Mouse (Mus musculus) olfactory bulb, adult 2 months (tissue): ENCODE measurements around the gene Defb28.

Experiments
- CTCF ChIP-seq: fragments of 200-500 bp; IDR thresholded peaks from 2 replicates; pipeline ENCODE4 v1.5.1; 2012; ENCODE audit warnings: low read depth, mild to moderate bottlenecking, low read length, moderate library complexity; ENCODE audit not compliant: insufficient read depth
- POLR2A ChIP-seq: fragments of 200-500 bp; IDR thresholded peaks from 2 replicates; pipeline ENCODE4 v1.6.1; 2012; ENCODE audit warnings: mild to moderate bottlenecking, low read depth, low read length, moderate library complexity; ENCODE audit not compliant: insufficient read depth

DNA sequence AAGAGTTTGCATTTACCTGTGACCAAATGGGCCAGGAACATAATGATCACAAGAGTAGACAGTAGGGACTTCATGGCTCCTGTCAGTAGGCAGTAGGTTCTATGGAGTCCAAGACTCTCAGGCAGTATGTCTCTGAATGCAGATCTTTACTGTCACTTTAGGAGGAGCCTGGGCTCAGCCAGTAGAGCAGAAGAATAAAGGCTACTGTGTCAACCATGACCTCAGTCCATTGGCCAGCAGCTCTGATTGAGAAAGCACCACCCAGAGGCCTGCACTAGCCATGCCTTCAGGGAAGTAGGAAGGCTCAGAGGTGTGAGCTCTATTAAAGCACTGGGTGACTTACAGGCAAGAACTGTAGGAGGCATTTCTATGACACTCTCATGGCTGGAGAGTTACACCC is 28.0 kb upstream of the Defb28 start, which contains the start of gene Defb22:
- no peak for TF ChIP-seq CTCF
- no peak for TF ChIP-seq POLR2A
